Mouse (Mus musculus) CH12F3 (cell line): ENCODE data around the gene Rpl22l1.
"Not testable (repeated sequence)": the region's sequence is repeated elsewhere in the genome, so short reads cannot be mapped to it uniquely, and the experiment has no call there.

Experiments
- in situ Hi-C: fragments of 300-500 bp; cut with MboI; formaldehyde crosslinking; loops from 2 replicates; pipeline ENCODE4 v1.14.3; 2020; ENCODE audit warnings: low sequenced_read_pairs

Rpl22l1 gene

GRCm38 (mm10) chr3:28836796-28837371, 31.6 kb downstream of the Rpl22l1 start:
- in situ Hi-C loops = no loop called here

- in situ Hi-C loops = no loop called here
These were observed 36.8 kb downstream of the Rpl22l1 start for GRCm38 (mm10) chr3:28841886-28842649.

GRCm38 (mm10) chr3:28843231-28843630, 38.0 kb downstream of the Rpl22l1 start:
- in situ Hi-C loops = no loop called here

- in situ Hi-C loops = no loop called here
These were observed 41.9 kb downstream of the Rpl22l1 start for GRCm38 (mm10) chr3:28847115-28847514.

- in situ Hi-C loops = not testable (repeated sequence)
These were observed 46.9 kb downstream of the Rpl22l1 start for GRCm38 (mm10) chr3:28852174-28852573.
